Mouse (Mus musculus): ENCODE measurements around the gene Ptprg. TPM values are rescaled to one million over a fixed set of nuclear protein-coding genes. Genes with fewer than 3 reads are reported as not detected.

Ptprg gene
- polyA plus RNA-seq, 2 experiments = 0.69 to 1.4 TPM

GRCm38 (mm10) chr14:11822830-11823700 lies 269.7 kb downstream of the Ptprg start:
- Histone ChIP-seq H3K4me2 (ENCODE audit: low read depth) (no peak overlapping the region), H3K36me3 (replicated peaks; ENCODE audit: control insufficient read depth, insufficient read depth, low read depth) (no peaks in the 10 kb centered on the region), H3K27me3 (ENCODE audit: control insufficient read depth, insufficient read depth, low read length) (no peaks in the 10 kb centered on the region), H3K27ac (no peak overlapping the region), H3K9ac (replicated peaks) (no peak overlapping the region), H3K9me3 (ENCODE audit: control insufficient read depth, low read length) (no peaks in the 10 kb centered on the region), H3K4me3 (ENCODE audit: insufficient read depth in 1 of 2, low read depth in 2 of 2, low read length in 2 of 2) (no peak overlapping the region), H3K4me1 (replicated peaks; ENCODE audit: control insufficient read depth in 2 of 2, insufficient read depth in 2 of 2, low read length in 1 of 2) (no peaks in the 10 kb centered on the region)
- no peak for ATAC-seq (ENCODE audit: insufficient read depth)
- DNase-seq (ENCODE audit: low read depth in 3 of 3, low spot score in 3 of 3) = no peak
- TF ChIP-seq CTCF (IDR thresholded peaks at IDR 0.05; ENCODE audit: low read depth) = no peak
- no peak for TF ChIP-seq EP300 (IDR thresholded peaks at IDR 0.05; ENCODE audit: low read depth)
- WGBS (ENCODE audit: insufficient replicate concordance) = 48% methylated on average over 7 of the region's 7 CpGs

DNA sequence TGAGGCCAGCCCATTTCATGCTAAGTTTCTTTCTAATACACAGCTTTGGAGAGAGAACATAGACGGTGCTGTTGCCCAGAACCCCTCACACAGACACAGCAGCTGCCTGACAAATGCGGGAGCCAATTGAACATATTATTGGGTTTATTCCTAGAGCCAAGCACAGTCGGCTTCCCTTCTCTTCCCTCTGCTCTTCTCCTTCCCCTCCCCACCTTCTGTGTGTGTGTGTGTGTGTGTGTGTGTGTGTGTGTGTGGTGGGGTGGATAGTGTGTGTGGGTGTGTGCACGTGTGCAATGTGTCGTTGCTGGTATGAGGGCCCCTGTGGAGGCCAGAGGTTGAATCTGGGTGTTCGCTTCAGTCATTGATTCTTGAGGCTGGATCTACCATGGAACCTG lies 270.4 kb downstream of the Ptprg start:
- H3K27ac ChIP-seq = no peak overlapping the region
- no peaks in the 10 kb centered on the region for H3K27me3 ChIP-seq (ENCODE audit: control insufficient read depth, insufficient read depth, low read length)
- 57% methylated on average over 6 of the region's 6 CpGs for whole genome bisulfite sequencing (ENCODE audit: insufficient replicate concordance)
- no peak overlapping the region for H3K4me3 ChIP-seq (ENCODE audit: insufficient read depth in 1 of 2, low read depth in 2 of 2, low read length in 2 of 2)
- TF ChIP-seq CTCF (IDR thresholded peaks at IDR 0.05; ENCODE audit: low read depth) (no peak), EP300 (IDR thresholded peaks at IDR 0.05; ENCODE audit: low read depth) (no peak)
- ATAC-seq (ENCODE audit: insufficient read depth) = no peak
- no peak overlapping the region for H3K4me2 ChIP-seq (ENCODE audit: low read depth)
- no peaks in the 10 kb centered on the region for H3K4me1 ChIP-seq (replicated peaks; ENCODE audit: control insufficient read depth in 2 of 2, insufficient read depth in 2 of 2, low read length in 1 of 2)
- no peak overlapping the region for H3K9ac ChIP-seq (replicated peaks)
- DNase-seq (ENCODE audit: low read depth in 3 of 3, low spot score in 3 of 3) = no peak
- H3K9me3 ChIP-seq (ENCODE audit: control insufficient read depth, low read length) = no peaks in the 10 kb centered on the region
- no peaks in the 10 kb centered on the region for H3K36me3 ChIP-seq (replicated peaks; ENCODE audit: control insufficient read depth, insufficient read depth, low read depth)

DNA sequence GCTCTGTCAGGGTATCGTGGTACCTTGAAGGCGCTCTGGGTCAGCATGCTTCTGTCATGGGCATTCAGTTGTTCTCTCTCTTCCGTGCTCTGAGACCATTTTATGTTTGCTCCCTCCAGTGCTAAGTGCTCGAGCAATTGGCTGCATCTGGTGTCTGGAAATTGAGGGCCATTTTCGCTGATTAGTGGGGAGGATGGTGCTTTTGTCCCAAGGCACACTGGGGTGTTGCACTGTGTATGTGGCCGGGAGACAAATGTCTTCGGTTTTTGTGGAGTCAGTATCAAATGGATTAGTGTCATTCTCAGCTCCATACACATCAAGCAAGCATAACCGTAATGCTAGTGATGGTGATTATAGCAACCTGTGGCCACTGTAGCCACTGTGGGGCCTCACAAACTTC lies 271.6 kb downstream of the Ptprg start:
- H3K4me2 ChIP-seq (ENCODE audit: low read depth) = no peak overlapping the region
- no peak overlapping the region for H3K27ac ChIP-seq
- no peak for TF ChIP-seq EP300 (IDR thresholded peaks at IDR 0.05; ENCODE audit: low read depth)
- no peak for TF ChIP-seq CTCF (IDR thresholded peaks at IDR 0.05; ENCODE audit: low read depth)
- H3K4me1 ChIP-seq (replicated peaks; ENCODE audit: control insufficient read depth in 2 of 2, insufficient read depth in 2 of 2, low read length in 1 of 2) = no peaks in the 10 kb centered on the region
- no peaks in the 10 kb centered on the region for H3K36me3 ChIP-seq (replicated peaks; ENCODE audit: control insufficient read depth, insufficient read depth, low read depth)
- H3K9me3 ChIP-seq (ENCODE audit: control insufficient read depth, low read length) = no peaks in the 10 kb centered on the region
- no peaks in the 10 kb centered on the region for H3K27me3 ChIP-seq (ENCODE audit: control insufficient read depth, insufficient read depth, low read length)
- DNase-seq (ENCODE audit: low read depth in 3 of 3, low spot score in 3 of 3) (no peak), ATAC-seq (ENCODE audit: insufficient read depth) (no peak)
- WGBS (ENCODE audit: insufficient replicate concordance) = 61% methylated on average over 8 of the region's 8 CpGs
- H3K9ac ChIP-seq (replicated peaks) = no peak overlapping the region
- H3K4me3 ChIP-seq (ENCODE audit: insufficient read depth in 1 of 2, low read depth in 2 of 2, low read length in 2 of 2) = no peak overlapping the region

- no peak overlapping the region for H3K27ac ChIP-seq
- DNase-seq (ENCODE audit: low read depth in 3 of 3, low spot score in 3 of 3) (no peak), ATAC-seq (ENCODE audit: insufficient read depth) (no peak)
- TF ChIP-seq CTCF (IDR thresholded peaks at IDR 0.05; ENCODE audit: low read depth) (no peak), EP300 (IDR thresholded peaks at IDR 0.05; ENCODE audit: low read depth) (no peak)
- no peaks in the 10 kb centered on the region for H3K4me1 ChIP-seq (replicated peaks; ENCODE audit: control insufficient read depth in 2 of 2, insufficient read depth in 2 of 2, low read length in 1 of 2)
- H3K27me3 ChIP-seq (ENCODE audit: control insufficient read depth, insufficient read depth, low read length) = no peaks in the 10 kb centered on the region
- H3K9ac ChIP-seq (replicated peaks) = no peak overlapping the region
- H3K36me3 ChIP-seq (replicated peaks; ENCODE audit: control insufficient read depth, insufficient read depth, low read depth) = no peaks in the 10 kb centered on the region
- H3K4me2 ChIP-seq (ENCODE audit: low read depth) = no peak overlapping the region
- no peaks in the 10 kb centered on the region for H3K9me3 ChIP-seq (ENCODE audit: control insufficient read depth, low read length)
- WGBS (ENCODE audit: insufficient replicate concordance) = 56% methylated on average over 2 of the region's 2 CpGs
- H3K4me3 ChIP-seq (ENCODE audit: insufficient read depth in 1 of 2, low read depth in 2 of 2, low read length in 2 of 2) = no peak overlapping the region
These were observed 272.2 kb downstream of the Ptprg start for GRCm38 (mm10) chr14:11825551-11825950.

DNA sequence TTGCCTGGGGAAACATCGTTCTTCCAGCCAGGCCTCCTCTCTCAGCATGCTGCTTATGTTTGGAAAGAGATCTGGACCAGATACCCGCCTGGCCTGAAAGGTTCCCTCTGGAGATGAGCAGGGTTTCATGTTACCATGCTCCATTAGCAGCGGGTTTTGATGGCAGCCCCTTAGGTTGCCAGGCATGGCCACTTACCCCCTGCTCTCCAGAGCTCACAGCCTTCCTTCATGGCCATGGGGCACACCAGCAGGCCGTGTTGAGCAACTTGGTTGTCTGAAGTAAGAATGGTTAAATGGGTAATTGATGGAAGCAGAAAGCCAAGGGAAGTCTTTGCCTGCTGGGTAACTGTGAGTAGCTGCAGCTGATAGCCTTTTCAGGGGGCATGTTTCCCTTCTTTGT lies 274.8 kb downstream of the Ptprg start:
- Histone ChIP-seq H3K9ac (replicated peaks) (no peak overlapping the region), H3K9me3 (ENCODE audit: control insufficient read depth, low read length) (no peaks in the 10 kb centered on the region), H3K36me3 (replicated peaks; ENCODE audit: control insufficient read depth, insufficient read depth, low read depth) (no peaks in the 10 kb centered on the region), H3K4me3 (ENCODE audit: insufficient read depth in 1 of 2, low read depth in 2 of 2, low read length in 2 of 2) (no peak overlapping the region), H3K4me1 (replicated peaks; ENCODE audit: control insufficient read depth in 2 of 2, insufficient read depth in 2 of 2, low read length in 1 of 2) (no peaks in the 10 kb centered on the region), H3K4me2 (ENCODE audit: low read depth) (no peak overlapping the region), H3K27me3 (ENCODE audit: control insufficient read depth, insufficient read depth, low read length) (no peaks in the 10 kb centered on the region), H3K27ac (no peak overlapping the region)
- ATAC-seq (ENCODE audit: insufficient read depth) (no peak), DNase-seq (ENCODE audit: low read depth in 3 of 3, low spot score in 3 of 3) (no peak)
- 34% methylated on average over 4 of the region's 4 CpGs for WGBS (ENCODE audit: insufficient replicate concordance)
- no peak for TF ChIP-seq EP300 (IDR thresholded peaks at IDR 0.05; ENCODE audit: low read depth)
- TF ChIP-seq CTCF (IDR thresholded peaks at IDR 0.05; ENCODE audit: low read depth) = no peak
